Mouse (Mus musculus): ENCODE measurements around the gene Mapk8. TPM values are rescaled to one million over a fixed set of nuclear protein-coding genes. Genes with fewer than 3 reads are reported as not detected.

Mapk8 gene
- total RNA-seq, 1 experiment from 2014 or later, result 58.2 TPM

DNA sequence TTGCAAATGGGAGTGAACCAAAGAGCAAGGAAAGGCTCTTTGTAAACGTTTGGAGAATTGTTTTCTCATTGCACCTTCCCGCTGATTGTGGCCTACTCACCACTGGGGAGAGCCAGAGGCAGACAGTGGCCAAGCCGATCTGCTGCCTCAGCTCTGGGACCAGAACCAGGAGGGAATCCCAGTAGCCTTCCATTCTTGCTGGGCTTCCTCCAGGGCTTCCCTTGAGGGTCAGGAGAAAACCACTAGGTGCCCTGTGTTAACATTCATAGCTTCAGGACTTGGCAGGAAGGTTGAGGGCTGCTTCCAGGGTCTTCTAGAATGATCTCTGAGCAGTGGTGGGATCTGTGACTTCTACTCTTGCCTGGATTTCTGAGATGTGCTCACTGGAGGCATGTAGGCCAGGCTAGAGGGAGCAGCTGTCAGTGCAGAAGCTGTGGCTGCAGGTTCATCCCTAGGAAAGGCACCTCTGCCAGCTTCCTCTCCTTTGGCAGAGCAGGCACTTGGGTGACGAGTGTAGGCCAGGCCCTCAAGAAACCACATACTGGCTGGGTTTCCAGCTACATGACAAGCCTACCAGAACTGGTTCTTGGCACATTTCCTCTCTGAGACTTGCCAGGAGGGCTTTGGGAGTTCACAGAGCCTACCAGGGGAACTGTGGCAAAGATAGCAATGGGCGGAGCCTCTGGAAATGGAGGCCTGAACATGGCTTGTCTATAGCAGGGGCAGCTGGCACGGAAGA, 94.8 kb downstream of the Mapk8 start:
- peak; percentile 66 for ATAC-seq (replicated peaks; ENCODE audit: low read depth, poor library complexity, severe bottlenecking)

DNA sequence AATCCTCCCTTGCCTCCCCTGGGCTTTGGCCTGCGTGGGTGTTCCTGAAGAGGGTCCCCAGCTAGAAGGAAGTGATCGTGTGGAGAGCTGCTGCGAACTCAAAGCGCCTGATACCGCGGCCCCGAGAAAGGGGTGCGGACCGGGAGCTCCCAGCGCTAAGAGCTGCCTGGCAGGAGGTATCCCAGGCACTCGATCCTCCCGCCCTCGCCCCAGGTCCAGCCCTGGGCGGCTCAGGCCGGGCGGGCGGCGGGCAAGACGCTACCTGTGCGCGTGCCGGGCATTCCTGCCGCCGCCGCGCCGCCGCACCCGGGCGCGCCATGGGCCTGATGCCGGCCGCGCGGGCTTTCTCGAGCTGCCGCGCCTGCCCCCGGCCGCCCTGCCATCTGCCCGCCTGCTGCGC, 95.9 kb downstream of the Mapk8 start:
- no peak for ATAC-seq (replicated peaks; ENCODE audit: low read depth, poor library complexity, severe bottlenecking)

DNA sequence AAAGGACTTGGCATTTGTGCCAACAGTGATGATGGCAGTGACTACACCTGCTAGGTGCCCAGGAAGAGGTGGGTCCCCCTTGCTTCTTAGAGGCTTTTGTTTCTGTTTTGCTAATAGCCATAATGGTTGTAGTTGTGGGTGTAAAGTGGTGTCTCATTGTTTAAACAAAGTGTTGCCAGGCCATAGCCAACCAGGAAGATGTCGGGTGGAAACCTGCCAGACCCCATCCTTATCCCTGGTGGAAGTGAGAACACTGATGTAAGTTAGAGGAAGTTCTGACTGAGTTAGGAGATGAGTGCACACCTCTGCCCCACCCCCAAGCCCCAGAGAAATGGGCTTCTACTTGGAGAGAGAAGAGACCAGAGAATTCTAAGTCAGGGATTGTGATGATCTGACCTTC, 98.8 kb downstream of the Mapk8 start:
- ATAC-seq (replicated peaks; ENCODE audit: low read depth, poor library complexity, severe bottlenecking), result no peak

DNA sequence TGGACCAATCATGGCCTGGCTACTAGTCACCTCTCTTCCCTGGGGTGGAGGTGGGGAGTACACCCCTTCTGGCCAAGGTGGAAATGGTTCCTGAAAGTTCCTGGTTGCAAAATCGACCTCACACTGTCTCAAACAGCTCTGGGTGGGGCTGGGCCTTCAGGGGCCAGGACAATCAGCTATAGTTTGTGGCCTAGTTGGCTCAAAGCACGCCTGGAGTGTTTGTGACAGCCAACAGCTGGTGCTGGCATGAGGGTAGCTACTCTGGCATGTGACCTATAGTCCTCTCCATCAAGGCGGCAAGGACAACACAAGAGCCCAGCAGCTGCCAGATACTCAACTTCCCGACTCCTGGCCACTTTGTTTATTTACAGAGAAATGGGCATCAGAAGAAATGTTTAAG, 99.2 kb downstream of the Mapk8 start:
- no peak for ATAC-seq (replicated peaks; ENCODE audit: low read depth, poor library complexity, severe bottlenecking)

DNA sequence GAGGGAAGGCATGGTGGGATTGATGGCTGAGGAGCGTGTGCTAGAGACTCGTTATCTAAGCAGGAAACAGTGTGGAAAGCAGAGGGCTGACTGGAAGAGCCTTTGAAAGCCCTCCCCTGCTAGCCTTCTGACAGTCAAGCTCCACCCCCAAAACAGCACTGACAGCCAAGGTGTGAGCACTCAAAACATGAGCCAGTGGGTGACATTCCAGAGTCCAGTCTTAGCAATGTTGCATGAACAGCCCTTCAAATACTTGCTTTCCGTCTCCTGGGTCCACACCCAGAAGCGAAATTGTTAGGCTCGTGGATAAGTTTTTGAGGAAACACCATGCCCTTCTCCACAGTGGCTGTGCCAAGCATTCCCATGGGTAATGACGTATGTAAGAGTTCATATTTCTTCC, 100.4 kb downstream of the Mapk8 start:
- ATAC-seq (replicated peaks; ENCODE audit: low read depth, poor library complexity, severe bottlenecking), result no peak

DNA sequence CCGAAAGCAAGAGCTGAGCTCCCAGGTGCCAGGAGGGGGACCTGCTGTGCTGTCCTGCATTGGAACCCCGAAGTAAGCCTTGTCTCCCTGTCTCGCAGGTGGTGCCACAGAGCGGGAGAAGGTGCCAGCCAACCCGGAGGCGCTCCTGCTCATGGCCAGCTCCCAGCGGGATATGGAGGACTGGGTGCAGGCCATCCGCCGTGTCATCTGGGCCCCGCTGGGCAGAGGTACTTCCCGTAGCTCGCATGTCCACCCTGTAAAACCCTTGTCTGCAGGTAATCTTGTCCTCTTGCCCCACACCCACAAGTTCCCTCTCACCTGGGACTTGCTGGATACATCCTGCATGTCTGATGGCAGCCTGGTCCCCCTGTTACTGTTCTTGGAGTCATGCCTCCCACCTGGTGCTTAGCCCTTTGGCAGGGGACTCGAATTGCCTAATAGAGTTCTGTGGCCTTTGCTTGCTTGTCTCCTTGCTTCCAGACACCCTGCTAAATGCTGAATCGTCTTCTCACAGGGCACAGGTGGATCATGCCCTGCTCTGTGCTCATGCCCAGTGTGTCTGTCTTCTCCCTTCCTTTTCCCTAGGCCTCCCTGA, 103.7 kb downstream of the Mapk8 start:
- ATAC-seq (replicated peaks; ENCODE audit: low read depth, poor library complexity, severe bottlenecking), result no peak

DNA sequence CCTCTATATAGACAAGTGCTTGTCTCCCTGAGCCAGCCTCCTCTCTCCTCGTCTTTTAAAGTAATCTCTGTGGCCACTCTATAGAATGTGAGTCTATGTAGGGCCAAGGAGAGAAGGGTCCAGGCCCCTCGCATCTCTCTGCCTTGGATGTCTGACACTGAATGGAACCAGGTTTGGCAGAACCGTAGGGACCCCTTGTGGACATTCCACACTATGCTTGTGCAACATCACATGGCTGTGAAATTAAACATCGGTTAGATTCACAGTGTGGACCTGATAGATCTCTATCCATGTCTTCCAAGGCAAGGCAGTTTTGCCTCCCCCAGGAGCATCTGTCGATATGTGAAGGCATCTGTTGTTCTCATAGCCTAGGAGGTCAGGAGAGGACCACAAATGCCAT, 108.3 kb downstream of the Mapk8 start:
- ATAC-seq (replicated peaks; ENCODE audit: low read depth, poor library complexity, severe bottlenecking), result 0 out of 2 replicates have a peak, but pooled peaks have one; percentile 52

DNA sequence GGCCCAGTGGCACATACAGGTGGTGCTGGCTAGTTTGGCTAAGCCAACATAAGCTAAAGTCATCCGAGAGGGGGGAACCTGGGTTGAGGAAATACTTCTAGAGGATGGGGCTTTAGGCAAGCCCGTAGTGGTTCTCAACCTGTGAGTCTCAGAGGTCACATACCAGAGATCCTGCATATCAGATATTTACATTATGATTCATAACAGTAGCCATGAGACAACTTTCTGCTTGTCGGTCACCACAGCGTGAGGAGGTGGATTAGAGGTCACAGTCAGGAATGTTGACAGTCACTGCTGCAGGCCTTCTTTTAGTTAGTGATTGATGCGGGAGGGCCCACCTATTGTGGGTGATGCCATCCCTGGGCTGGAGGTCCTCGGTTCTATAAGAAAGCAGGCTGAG, 111.2 kb downstream of the Mapk8 start:
- ATAC-seq (replicated peaks; ENCODE audit: low read depth, poor library complexity, severe bottlenecking), result no peak

DNA sequence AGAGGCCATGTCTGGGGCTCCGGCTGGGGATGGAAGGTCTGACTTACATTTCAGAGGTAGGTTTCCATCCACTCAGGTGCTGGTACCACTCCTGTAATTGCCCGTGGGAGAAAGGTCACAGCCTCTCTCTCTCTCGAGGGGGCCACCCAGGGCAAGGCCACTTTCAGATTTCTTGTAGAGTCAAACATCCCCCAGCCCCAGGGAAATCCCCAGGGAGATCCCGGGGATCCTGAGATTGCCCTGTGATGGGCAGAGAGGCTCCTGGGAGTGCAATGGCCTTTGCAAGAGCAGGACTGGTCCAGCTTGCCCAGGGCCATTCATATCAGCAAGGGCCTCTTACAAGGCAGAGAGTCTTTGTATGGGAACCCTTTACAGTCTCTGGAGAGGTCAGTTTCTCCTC, 112.6 kb downstream of the Mapk8 start:
- ATAC-seq (replicated peaks; ENCODE audit: low read depth, poor library complexity, severe bottlenecking), result no peak

DNA sequence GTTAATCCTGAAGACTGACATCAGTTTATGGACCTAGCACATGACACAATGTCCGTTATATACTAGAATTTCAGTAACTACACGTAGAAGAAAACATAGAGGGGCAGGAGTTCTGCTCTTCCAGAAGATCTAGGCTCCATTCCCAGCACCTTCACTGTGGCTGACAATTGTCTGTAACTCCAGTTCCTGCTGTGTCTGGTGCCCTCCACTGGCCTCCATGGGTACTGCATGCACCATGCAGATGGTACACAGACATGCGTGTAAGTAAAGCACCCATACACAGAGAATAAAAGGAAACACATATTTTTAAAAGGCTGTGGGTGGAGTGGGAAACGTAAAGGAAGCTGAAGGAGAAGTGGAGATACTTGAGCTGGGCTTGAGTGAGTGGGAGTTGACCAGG, 113.1 kb downstream of the Mapk8 start:
- peak; percentile 67 for ATAC-seq (replicated peaks; ENCODE audit: low read depth, poor library complexity, severe bottlenecking)

DNA sequence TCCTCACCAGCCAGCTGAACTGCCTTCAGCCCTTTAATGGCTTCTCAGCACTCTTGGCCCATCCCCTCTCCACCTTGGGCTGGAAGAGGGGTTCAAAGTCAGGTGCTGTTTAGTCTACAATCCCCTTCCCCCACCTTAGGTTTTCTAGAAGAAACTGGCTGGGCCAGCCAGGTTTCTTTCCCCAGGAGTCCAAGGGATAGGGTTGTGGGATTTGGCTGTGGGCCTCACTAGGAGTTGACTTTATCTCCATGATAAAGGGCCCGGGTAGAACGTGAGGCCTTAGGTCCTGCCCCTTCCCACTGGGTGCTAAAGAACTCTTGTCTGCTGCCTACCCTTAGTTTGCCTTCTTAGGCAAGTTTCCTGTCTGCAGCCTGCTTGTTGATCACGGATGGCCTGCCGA, 115.3 kb downstream of the Mapk8 start:
- no peak for ATAC-seq (replicated peaks; ENCODE audit: low read depth, poor library complexity, severe bottlenecking)

DNA sequence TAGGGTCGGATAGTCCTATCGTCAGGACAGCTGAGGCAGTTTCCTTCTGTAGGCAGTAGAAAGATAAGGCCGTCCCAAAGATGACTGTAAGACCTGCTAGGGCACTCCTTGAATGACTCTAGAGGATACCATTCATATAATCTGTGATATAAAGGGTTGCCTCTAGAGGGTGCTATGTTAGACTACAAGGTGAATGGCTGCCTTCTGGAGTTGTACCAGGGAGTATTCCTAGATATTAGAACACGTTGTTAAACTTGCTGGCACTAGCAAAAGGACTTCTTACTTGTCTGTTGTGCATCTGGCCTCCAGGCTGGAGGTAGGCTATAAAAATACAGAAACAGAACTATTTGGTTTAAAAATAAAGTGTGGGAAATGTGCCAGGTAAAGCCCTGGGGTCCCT, 116.0 kb downstream of the Mapk8 start:
- ATAC-seq (replicated peaks; ENCODE audit: low read depth, poor library complexity, severe bottlenecking), result 0 out of 2 replicates have a peak, but pooled peaks have one; percentile 41

DNA sequence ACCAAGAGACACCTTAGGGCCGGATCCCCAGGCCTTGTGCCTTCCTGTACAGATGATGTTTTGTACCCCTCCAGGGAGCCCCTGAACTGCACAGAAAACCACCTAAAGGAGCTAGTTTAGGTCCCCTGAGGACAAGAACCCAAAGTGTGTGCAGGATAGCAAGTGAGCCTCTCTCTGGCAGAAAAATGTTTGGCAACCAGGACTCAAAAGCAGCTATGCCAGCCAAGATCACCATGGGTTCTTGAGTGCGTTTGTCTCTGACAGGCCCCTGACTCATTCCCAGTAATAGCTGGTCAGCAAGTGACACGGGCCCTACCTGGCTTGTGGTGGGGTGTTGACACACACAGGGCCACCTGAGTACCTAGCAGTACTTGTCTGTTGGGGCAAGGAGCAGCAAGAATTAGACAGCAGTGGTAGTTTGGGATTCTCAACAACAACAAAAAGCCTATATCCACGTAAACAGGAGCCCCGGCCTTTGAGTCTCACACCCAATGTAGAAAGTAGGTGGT, 117.6 kb downstream of the Mapk8 start:
- ATAC-seq (replicated peaks; ENCODE audit: low read depth, poor library complexity, severe bottlenecking), result no peak

DNA sequence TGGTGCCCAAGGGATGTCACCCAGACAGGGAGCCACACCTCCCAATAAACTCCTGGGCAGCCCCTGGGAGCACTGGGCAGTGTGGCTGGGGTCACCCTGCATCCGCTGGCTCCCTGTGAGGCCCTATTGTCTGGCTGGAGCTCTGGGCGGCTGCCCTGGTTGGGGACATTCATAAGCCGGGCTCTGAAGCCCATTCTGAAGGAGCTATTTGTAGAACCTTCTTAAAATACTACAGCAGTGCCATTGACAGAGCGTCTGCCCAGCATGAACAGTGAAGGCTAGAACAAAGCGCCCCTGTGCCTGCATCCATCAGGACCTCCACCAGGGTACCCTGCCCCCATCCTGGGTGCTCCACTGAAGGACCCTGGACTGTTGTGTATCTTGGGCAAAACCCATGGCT, 118.6 kb downstream of the Mapk8 start:
- no peak for ATAC-seq (replicated peaks; ENCODE audit: low read depth, poor library complexity, severe bottlenecking)

Other genes starting within 250 kb of the Mapk8 start
- gene Arhgap22, start 233.1 kb downstream of the Mapk8 start, total RNA-seq (2017), result 0.09 TPM in 1 of 2 replicates, not detected in the other
- gene Frmpd2, start 24.5 kb upstream of the Mapk8 start, total RNA-seq (2017), result not detected in 2 replicates
- gene Ptpn20, start 142.0 kb upstream of the Mapk8 start, total RNA-seq (2017), result not detected in 2 replicates

All from common myeloid progenitor, adult 5-6 weeks (primary cell).